Mouse (Mus musculus): Measurements from ENCODE around the gene Slc25a30.

DNA sequence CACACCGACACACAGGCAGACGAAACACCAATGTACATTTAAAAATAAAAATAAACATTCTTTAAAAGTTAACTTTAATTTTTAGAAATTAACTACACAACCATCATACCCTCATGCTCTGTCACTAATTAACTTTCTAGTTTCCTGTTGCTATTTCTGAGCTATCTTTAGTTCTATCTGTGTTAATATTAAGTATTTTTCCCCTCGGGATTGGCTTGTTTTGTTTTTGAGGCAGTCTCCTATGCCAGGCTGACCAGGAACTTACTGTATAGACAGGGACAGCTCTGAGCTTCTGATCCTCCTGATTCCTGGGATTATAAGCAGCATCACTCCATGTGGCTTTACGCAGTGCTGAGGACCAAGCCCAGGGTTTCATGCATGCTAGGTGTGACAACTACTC is 6.9 kb downstream of the Slc25a30 start:
- TF ChIP-seq CTCF (IDR thresholded peaks at IDR 0.05; ENCODE audit: extremely low read depth, insufficient read depth, insufficient read length, insufficient replicate concordance) (no peak), POLR2A (IDR thresholded peaks at IDR 0.05; ENCODE audit: low read depth, low read length) (no peak)
